Mouse (Mus musculus) large intestine, adult 2 months (tissue): ENCODE measurements at regions not wholly inside any gene's neighbourhood (a gene's known extent, or its start where the extent isn't known, plus 50 kb on each side); places are given as distances from the start of the nearest gene placed in this dataset.

Experiments
- DNase-seq: peaks from one replicate; pipeline ENCODE4 v3.0.0-alpha.2; 2012; ENCODE audit warnings: low read depth, low spot score
- WGBS: fragments of 180-500 bp; shearing (Covaris S2); methylation state at CpG from one replicate; pipeline ENCODE4 v1.1.7; 2018; 5-methylcytosine and 5-hydroxymethylcytosine counted together

DNA sequence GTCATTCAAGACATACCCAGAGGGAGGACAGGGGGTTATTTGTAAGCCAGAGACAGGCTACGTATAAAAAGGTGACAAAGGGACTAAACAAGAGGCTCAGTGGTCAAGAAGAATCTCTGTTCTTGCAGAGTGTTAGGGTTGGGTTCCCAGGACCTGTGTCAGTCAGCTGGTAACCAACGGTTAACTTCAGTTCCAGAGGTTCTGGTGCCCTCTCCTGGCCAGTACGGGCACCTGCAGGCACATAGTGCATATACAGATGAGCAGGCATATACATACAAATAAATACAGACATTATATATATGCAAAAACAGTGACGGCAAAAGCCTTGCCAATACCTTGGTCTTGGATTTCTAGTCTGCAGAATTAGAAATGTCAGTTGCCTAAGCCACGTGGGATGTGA lies 170.6 kb downstream of the Gsdmc2 start:
- 94% methylated on average over 5 of the region's 5 CpGs for WGBS
- no peak for DNase-seq

GRCm38 (mm10) chr15:63671081-63671480 lies 173.9 kb downstream of the Gsdmc2 start:
- WGBS, result 77% methylated on average over 11 of the region's 11 CpGs
- no peak for DNase-seq

DNA sequence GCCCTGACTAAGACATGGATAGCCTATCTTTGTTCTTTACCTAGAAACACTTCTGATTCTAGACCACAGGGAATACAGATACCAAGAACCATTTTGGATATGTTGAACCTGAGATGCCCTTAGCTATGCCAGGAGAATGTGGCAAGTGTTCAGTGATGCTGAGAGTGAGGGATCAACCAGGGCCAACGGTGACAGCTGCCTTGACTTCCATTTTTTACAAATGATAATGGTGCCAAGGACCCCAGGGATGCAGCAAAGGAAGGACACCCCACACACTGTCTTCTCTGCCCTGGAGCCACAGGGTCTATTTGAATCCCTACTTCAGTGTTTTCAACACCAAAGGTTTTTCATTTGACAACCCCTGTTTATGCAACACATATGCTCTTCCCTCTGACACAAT lies 174.4 kb downstream of the Gsdmc2 start:
- DNase-seq, result no peak
- 74% methylated on average over 1 of the region's 1 CpGs for WGBS

GRCm38 (mm10) chr15:63667536-63667935 lies 177.4 kb downstream of the Gsdmc2 start:
- WGBS, result 75% methylated on average over 5 of the region's 5 CpGs

DNA sequence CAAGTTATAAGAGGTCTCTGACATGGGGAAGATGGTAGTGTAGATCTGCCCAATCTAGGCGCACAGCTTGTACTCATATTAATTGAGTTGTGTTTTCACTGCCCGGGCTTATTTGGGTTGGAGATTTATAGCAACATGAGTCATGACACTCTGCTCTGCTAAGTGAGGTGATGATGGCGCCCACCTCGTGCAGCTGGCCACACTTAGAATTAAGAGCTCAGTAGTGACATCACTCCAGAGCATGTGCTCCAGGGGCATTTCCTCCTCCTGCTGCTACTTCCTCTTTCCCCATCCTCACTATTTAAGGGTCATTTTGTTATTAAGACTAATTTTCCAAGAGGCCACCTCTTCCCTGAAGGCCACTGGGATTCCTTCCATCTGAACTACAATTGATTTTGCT lies 179.5 kb downstream of the Gsdmc2 start:
- no peak for DNase-seq
- WGBS, result 58% methylated on average over 4 of the region's 4 CpGs

More at GRCm38 (mm10) chr15:63667536-63667935, 177.4 kb downstream of the Gsdmc2 start:
- DNase-seq, result no peak

- 69% methylated on average over 2 of the region's 2 CpGs for WGBS
These were observed 180.1 kb downstream of the Gsdmc2 start for GRCm38 (mm10) chr15:63664877-63665276.

GRCm38 (mm10) chr15:63662183-63662582 lies 182.8 kb downstream of the Gsdmc2 start:
- 72% methylated on average over 3 of the region's 3 CpGs for WGBS
- DNase-seq, result no peak

More at GRCm38 (mm10) chr15:63664877-63665276, 180.1 kb downstream of the Gsdmc2 start:
- DNase-seq, result no peak

GRCm38 (mm10) chr15:63658031-63658521 lies 186.9 kb downstream of the Gsdmc2 start:
- WGBS, result 67% methylated on average over 9 of the region's 9 CpGs
- DNase-seq, result no peak

DNA sequence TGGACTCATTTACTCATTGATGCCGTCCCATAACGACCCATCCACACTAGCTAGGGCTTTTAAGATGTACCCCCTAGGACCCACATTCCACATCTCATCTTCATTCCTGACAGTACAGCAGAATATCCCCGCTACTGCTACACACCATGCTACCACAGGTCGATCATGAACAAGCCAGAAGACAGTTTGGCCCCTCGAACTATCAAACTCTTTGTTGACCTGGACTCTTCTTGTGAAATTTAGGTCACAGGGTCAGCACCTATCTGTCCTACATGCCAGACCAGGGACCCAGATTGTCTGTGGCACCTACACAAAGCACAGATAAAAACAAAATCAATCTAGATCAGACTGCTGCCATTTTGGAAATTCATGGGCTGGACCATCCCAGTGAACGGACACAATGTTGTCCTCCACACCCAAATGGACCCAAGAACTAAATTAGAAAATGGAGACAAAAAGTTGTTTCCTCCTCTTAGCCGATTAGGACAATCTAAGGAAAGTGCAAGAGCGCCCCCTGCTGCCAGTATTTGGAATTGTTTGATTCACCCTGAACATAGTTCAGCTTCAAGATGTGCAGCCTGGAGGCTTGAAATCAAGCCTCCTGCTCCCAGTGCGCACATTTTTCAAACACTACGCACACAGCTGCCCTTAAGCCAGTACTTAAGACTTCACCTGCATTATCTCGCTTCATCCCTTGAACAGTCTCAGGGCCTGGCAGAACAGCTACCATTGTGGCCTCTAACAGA lies 192.6 kb downstream of the Gsdmc2 start:
- peak; percentile 39 for DNase-seq
- WGBS, result 34% methylated on average over 11 of the region's 11 CpGs

GRCm38 (mm10) chr15:63651120-63651519 lies 193.9 kb downstream of the Gsdmc2 start:
- no peak for DNase-seq
- WGBS, result 86% methylated on average over 7 of the region's 7 CpGs

- DNase-seq, result no peak
These were observed 196.6 kb downstream of the Gsdmc2 start for GRCm38 (mm10) chr15:63648142-63648989.

GRCm38 (mm10) chr15:63624814-63625213 lies 220.2 kb downstream of the Gsdmc2 start:
- DNase-seq, result no peak

More at GRCm38 (mm10) chr15:63648142-63648989, 196.6 kb downstream of the Gsdmc2 start:
- WGBS, result 78% methylated on average over 12 of the region's 12 CpGs

GRCm38 (mm10) chr15:63624249-63624648 lies 220.7 kb downstream of the Gsdmc2 start:
- WGBS, result 76% methylated on average over 2 of the region's 2 CpGs
- no peak for DNase-seq

DNA sequence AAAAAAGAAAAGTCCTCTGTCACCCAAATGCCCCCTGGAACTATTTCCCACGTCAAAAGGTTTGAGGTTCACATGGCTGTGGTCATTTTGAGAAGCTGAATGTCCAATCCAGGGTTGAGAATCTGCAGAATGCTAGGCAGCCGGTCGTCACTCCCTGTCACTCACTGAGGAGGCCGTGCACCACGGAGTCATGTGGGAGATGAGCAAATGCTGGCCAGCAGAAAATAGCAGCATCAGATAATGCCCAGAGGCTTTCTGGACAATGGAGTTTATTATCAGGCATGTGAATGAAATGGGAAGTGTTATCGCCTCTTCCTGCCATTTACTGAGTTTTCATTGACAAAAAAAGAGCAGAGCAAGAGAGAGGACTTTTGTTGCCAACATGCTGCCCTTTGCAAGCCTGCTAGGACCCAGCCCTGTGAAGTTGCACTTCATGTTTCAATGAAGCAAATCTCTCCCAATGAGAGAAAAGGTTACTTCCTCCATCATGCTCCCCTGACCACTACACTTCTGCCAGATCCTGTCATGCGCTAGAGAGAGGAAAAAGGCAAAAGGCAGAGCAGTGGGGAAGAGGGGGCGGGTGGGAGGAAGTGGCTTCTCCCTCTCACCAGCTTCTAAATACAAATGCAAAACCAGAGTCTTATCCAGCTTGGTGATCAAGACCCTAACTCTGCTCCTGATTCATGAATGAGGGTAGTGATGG lies 228.3 kb downstream of the Gsdmc2 start:
- WGBS, result 69% methylated on average over 8 of the region's 8 CpGs
- no peak for DNase-seq

GRCm38 (mm10) chr15:63614191-63614590 lies 230.8 kb downstream of the Gsdmc2 start:
- WGBS, result 76% methylated on average over 2 of the region's 2 CpGs
- no peak for DNase-seq

- WGBS, result 84% methylated on average over 1 of the region's 1 CpGs
These were observed 231.9 kb downstream of the Gsdmc2 start for GRCm38 (mm10) chr15:63613120-63613519.

GRCm38 (mm10) chr15:63611161-63611560 lies 233.8 kb downstream of the Gsdmc2 start:
- WGBS, result 83% methylated on average over 3 of the region's 3 CpGs
- no peak for DNase-seq

More at GRCm38 (mm10) chr15:63613120-63613519, 231.9 kb downstream of the Gsdmc2 start:
- no peak for DNase-seq

- no peak for DNase-seq
These were observed 241.8 kb downstream of the Gsdmc2 start for GRCm38 (mm10) chr15:63603100-63603714.

DNA sequence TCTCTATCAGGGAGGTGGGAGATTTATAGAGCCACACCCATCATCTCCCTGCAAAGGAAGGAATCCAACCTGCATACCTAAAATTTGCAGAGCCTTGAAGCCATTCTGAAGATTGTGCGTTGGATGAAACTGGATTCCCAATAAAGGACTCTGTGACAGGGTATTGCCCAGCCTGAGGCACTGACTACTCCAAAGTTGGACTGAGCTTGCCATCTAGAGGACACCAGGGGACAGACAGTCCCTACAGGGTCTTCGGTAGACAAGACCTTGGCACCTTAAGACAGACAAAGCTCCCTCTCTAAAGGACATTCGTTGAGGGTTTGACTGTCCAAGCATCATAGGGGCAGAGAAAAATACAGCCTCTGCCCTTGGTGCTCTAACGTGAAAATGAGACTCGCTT lies 243.4 kb downstream of the Gsdmc2 start:
- DNase-seq, result no peak

More at GRCm38 (mm10) chr15:63603100-63603714, 241.8 kb downstream of the Gsdmc2 start:
- 80% methylated on average over 8 of the region's 8 CpGs for WGBS

More for the DNA sequence above, 243.4 kb downstream of the Gsdmc2 start:
- WGBS, result 49% methylated on average over 5 of the region's 5 CpGs
